Mouse (Mus musculus) liver, postnatal 0 days (tissue): ENCODE results near the gene Wdr86.

Experiments used
- CTCF ChIP-seq: sonication (generic); IDR thresholded peaks from 2 replicates; pipeline ENCODE4 v1.5.1; 2016; ENCODE audit warnings: antibody characterized with exemption, low read depth
- EP300 ChIP-seq: IDR thresholded peaks from 2 replicates; pipeline ENCODE4 v1.6.1; 2016; ENCODE audit warnings: antibody characterized with exemption, low read depth, mild to moderate bottlenecking

DNA sequence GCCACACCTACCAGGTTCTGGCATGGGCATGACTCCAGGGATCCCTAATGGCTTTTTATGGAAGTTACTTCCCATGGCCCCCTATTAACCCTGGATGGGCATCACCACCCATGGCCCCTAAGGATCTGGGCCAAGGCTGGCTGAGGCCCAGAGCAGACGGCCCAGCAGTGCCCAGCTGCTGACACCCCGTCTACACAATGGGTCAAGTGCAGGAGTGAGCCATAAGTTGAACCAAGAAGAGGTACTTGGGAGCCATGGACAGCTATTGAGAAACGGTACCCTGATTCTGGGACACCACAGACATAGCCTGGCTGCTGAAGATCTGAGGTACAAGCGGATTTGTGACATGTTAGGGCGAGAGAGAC lies 6.3 kb downstream of the Wdr86 start:
- TF ChIP-seq CTCF (no peak), EP300 (no peak)
